Mouse (Mus musculus): ENCODE measurements at regions not wholly inside any gene's neighbourhood (a gene's known extent, or its start where the extent isn't known, plus 50 kb on each side); places are given as distances from the start of the nearest gene placed in this dataset.
"Not testable (repeated sequence)": the region's sequence is repeated elsewhere in the genome, so short reads cannot be mapped to it uniquely, and the experiment has no call there.

GRCm38 (mm10) chr12:65325347-65325746 lies 100.0 kb downstream of the Wdr20rt start:
- intact Hi-C loops (cut with DNase I), result no loop called here
- DNase-seq (ENCODE audit: extremely low spot score in 1 of 2, low spot score in 2 of 2), result no peak
- no peak overlapping the region for H3K4me3 ChIP-seq
- no peak overlapping the region for H3K27ac ChIP-seq
- no peak for TF ChIP-seq CTCF (IDR thresholded peaks at IDR 0.05)

- no peak for DNase-seq (ENCODE audit: extremely low spot score in 1 of 2, low spot score in 2 of 2)
- no peak for TF ChIP-seq CTCF (IDR thresholded peaks at IDR 0.05)
- intact Hi-C loops (cut with DNase I), result no loop called here
- H3K4me3 ChIP-seq, result no peak overlapping the region
- no peak overlapping the region for H3K27ac ChIP-seq
Observed at GRCm38 (mm10) chr12:65328532-65328931, 103.2 kb downstream of the Wdr20rt start.

GRCm38 (mm10) chr12:65329678-65330077 lies 104.4 kb downstream of the Wdr20rt start:
- Histone ChIP-seq H3K4me3 (no peak overlapping the region), H3K27ac (no peak overlapping the region)
- no peak for TF ChIP-seq CTCF (IDR thresholded peaks at IDR 0.05)
- no peak for DNase-seq (ENCODE audit: extremely low spot score in 1 of 2, low spot score in 2 of 2)
- intact Hi-C loops (cut with DNase I), result no loop called here

GRCm38 (mm10) chr12:65340009-65340408 lies 114.7 kb downstream of the Wdr20rt start:
- H3K27ac ChIP-seq, result no peak overlapping the region
- intact Hi-C loops (cut with DNase I), result no loop called here
- TF ChIP-seq CTCF (IDR thresholded peaks at IDR 0.05), result no peak
- no peak overlapping the region for H3K4me3 ChIP-seq
- DNase-seq (ENCODE audit: extremely low spot score in 1 of 2, low spot score in 2 of 2), result no peak

- H3K27ac ChIP-seq, result no peak overlapping the region
- TF ChIP-seq CTCF (IDR thresholded peaks at IDR 0.05), result no peak
- no peak for DNase-seq (ENCODE audit: extremely low spot score in 1 of 2, low spot score in 2 of 2)
- no peak overlapping the region for H3K4me3 ChIP-seq
- intact Hi-C loops (cut with DNase I), result no loop called here
Observed at GRCm38 (mm10) chr12:65347251-65347650, 121.9 kb downstream of the Wdr20rt start.

GRCm38 (mm10) chr12:65349535-65349934 lies 124.2 kb downstream of the Wdr20rt start:
- H3K4me3 ChIP-seq, result no peak overlapping the region
- intact Hi-C loops (cut with DNase I), result no loop called here
- no peak for TF ChIP-seq CTCF (IDR thresholded peaks at IDR 0.05)
- no peak overlapping the region for H3K27ac ChIP-seq
- DNase-seq (ENCODE audit: extremely low spot score in 1 of 2, low spot score in 2 of 2), result no peak

- intact Hi-C loops (cut with DNase I), result no loop called here
- no peak overlapping the region for H3K4me3 ChIP-seq
- no peak; the same call in 1 of the 2 replicates for TF ChIP-seq CTCF (IDR thresholded peaks at IDR 0.05)
- DNase-seq (ENCODE audit: extremely low spot score in 1 of 2, low spot score in 2 of 2), result no peak
- no peak overlapping the region for H3K27ac ChIP-seq
Observed at GRCm38 (mm10) chr12:65364179-65364578, 138.9 kb downstream of the Wdr20rt start.

- no peak for DNase-seq (ENCODE audit: extremely low spot score in 1 of 2, low spot score in 2 of 2)
- H3K4me3 ChIP-seq, result no peak overlapping the region
- intact Hi-C loops (cut with DNase I), result no loop called here
- no peak overlapping the region for H3K27ac ChIP-seq
- TF ChIP-seq CTCF (IDR thresholded peaks at IDR 0.05), result no peak
Observed at GRCm38 (mm10) chr12:65367334-65367733, 142.0 kb downstream of the Wdr20rt start.

- Histone ChIP-seq H3K27ac (no peak overlapping the region), H3K4me3 (no peak overlapping the region)
- no peak for DNase-seq (ENCODE audit: extremely low spot score in 1 of 2, low spot score in 2 of 2)
- TF ChIP-seq CTCF (IDR thresholded peaks at IDR 0.05), result no peak
- intact Hi-C loops (cut with DNase I), result no loop called here
Observed at GRCm38 (mm10) chr12:65367866-65368419, 142.6 kb downstream of the Wdr20rt start.

- intact Hi-C loops (cut with DNase I), result no loop called here
- Histone ChIP-seq H3K4me3 (no peak overlapping the region), H3K27ac (no peak overlapping the region)
- DNase-seq (ENCODE audit: extremely low spot score in 1 of 2, low spot score in 2 of 2), result no peak
- no peak for TF ChIP-seq CTCF (IDR thresholded peaks at IDR 0.05)
Observed at GRCm38 (mm10) chr12:65371650-65372049, 146.3 kb downstream of the Wdr20rt start.

GRCm38 (mm10) chr12:65379321-65379720 lies 154.0 kb downstream of the Wdr20rt start:
- intact Hi-C loops (cut with DNase I), result no loop called here
- DNase-seq (ENCODE audit: extremely low spot score in 1 of 2, low spot score in 2 of 2), result no peak
- no peak overlapping the region for H3K4me3 ChIP-seq
- no peak for TF ChIP-seq CTCF (IDR thresholded peaks at IDR 0.05)
- H3K27ac ChIP-seq, result no peak overlapping the region

GRCm38 (mm10) chr12:65382118-65382791 lies 156.9 kb downstream of the Wdr20rt start:
- intact Hi-C loops (cut with DNase I), result loop anchor here (5.0 kb wide), 1 partner anchor 110 kb away; no protein-coding TSS in a partner anchor
- TF ChIP-seq CTCF (IDR thresholded peaks at IDR 0.05), result no peak
- Histone ChIP-seq H3K27ac (no peak overlapping the region), H3K4me3 (no peak overlapping the region)
- DNase-seq (ENCODE audit: extremely low spot score in 1 of 2, low spot score in 2 of 2), result no peak

- not testable (repeated sequence) for DNase-seq (ENCODE audit: extremely low spot score in 1 of 2, low spot score in 2 of 2); H3K4me3 ChIP-seq; H3K27ac ChIP-seq
- intact Hi-C loops (cut with DNase I), result loop anchor here (5.0 kb wide), 1 partner anchor 110 kb away; no protein-coding TSS in a partner anchor
Observed at GRCm38 (mm10) chr12:65382796-65383195, 157.5 kb downstream of the Wdr20rt start.
